ENCODE assay signal across 27 mouse cellular contexts in genomic region chr11:31522127-31522526, GRCm38 (mm10).
DNase-seq lines count a peak whose midpoint lies in the region; ATAC-seq and TF ChIP-seq lines count a peak whose summit lies in the region.
"Had no signal": no experiment of that assay in that cellular context is flagged by ENCODE, and none has a peak within 500 bp of the region (broad histone marks: within the 10 kb centered on the region; RNA-seq: fewer than 3 reads in every experiment).

No protein-coding gene starts in this region.

- TF ChIP-seq CTCF in kidney, adult 2 months (conservative IDR thresholded peaks at IDR 0.05; ENCODE audit: insufficient read depth, insufficient read length, low read depth, low read length) = no peak

- peak; percentile 44 for DNase-seq in gastrocnemius, postnatal 14 days
- no peak for DNase-seq in gastrocnemius, adult 18-20 months (ENCODE audit: low spot score)
- peak; percentile 5 for DNase-seq in embryonic facial prominence, embryonic 10.5 days (ENCODE audit: low spot score)
- peak; percentile 70 to 73 for DNase-seq in heart, adult 9 months (ENCODE audit: low spot score in 2 of 2)
- DNase-seq in heart, postnatal 25 days (ENCODE audit: low spot score) = peak; percentile 16
- no peak for DNase-seq in kidney, adult 2 months
- DNase-seq: adrenal gland, adult 8-10 months; cerebellum, adult 2 months; cerebellum, postnatal 14 days; kidney, postnatal 36 days; left cerebral cortex, postnatal 4 days; liver; lung, adult 2 months; lung, postnatal 10 days; thymus, postnatal 14 days had no signal

- TF ChIP-seq POLR2A in kidney, adult 2 months (IDR thresholded peaks at IDR 0.05; ENCODE audit: low read depth, low read length) = no peak

- H3K4me1 ChIP-seq in embryonic facial prominence, embryonic 10.5 days = no peaks in the 10 kb centered on the region
- H3K4me1 ChIP-seq in kidney, embryonic 16.5 days (ENCODE audit: insufficient read depth, low read length) = no peaks in the 10 kb centered on the region
- no peaks in the 10 kb centered on the region for H3K4me1 ChIP-seq in kidney, adult 2 months (ENCODE audit: control insufficient read depth, insufficient read depth, low read length)
- H3K4me1 ChIP-seq: forebrain, embryonic 13.5 days; midbrain, embryonic 13.5 days; neural tube, embryonic 13.5 days; stomach, embryonic 15.5 days had no signal

- H3K27ac ChIP-seq in embryonic facial prominence, embryonic 10.5 days (replicated peaks) = no peak overlapping the region
- H3K27ac ChIP-seq in kidney, embryonic 16.5 days (ENCODE audit: low read length) = no peak overlapping the region
- H3K27ac ChIP-seq in kidney, adult 2 months (ENCODE audit: insufficient read depth, low read depth, low read length) = no peak overlapping the region
- H3K27ac ChIP-seq: forebrain, embryonic 13.5 days; heart, embryonic 13.5 days; hindbrain, embryonic 14.5 days; layer of hippocampus, adult 2 months; liver, embryonic 14.5 days; macrophage; midbrain, embryonic 13.5 days; neural tube, embryonic 13.5 days; stomach, embryonic 15.5 days had no signal

- no peak overlapping the region for H3K4me3 ChIP-seq in embryonic facial prominence, embryonic 10.5 days
- H3K4me3 ChIP-seq in kidney, embryonic 16.5 days (ENCODE audit: low read length) = no peak overlapping the region
- no peak overlapping the region for H3K4me3 ChIP-seq in kidney, adult 2 months (ENCODE audit: insufficient read depth, low read depth, low read length)
- H3K4me3 ChIP-seq: forebrain, embryonic 13.5 days; heart, embryonic 13.5 days; layer of hippocampus, adult 2 months; midbrain, embryonic 13.5 days; neural tube, embryonic 13.5 days; stomach, embryonic 15.5 days had no signal

- no peaks in the 10 kb centered on the region for H3K27me3 ChIP-seq in embryonic facial prominence, embryonic 10.5 days (replicated peaks; ENCODE audit: low read depth, poor library complexity, severe bottlenecking)
- no peaks in the 10 kb centered on the region for H3K27me3 ChIP-seq in kidney, embryonic 16.5 days (ENCODE audit: insufficient read depth, low read length)
- H3K27me3 ChIP-seq in kidney, adult 2 months (replicated peaks; ENCODE audit: control insufficient read depth, insufficient read depth, low read length) = no peaks in the 10 kb centered on the region
- H3K27me3 ChIP-seq: forebrain, embryonic 13.5 days; heart, embryonic 13.5 days; midbrain, embryonic 13.5 days; neural tube, embryonic 13.5 days; stomach, embryonic 15.5 days had no signal

- WGBS in embryonic facial prominence, embryonic 10.5 days = 86% methylated on average over 2 of the region's 2 CpGs
- WGBS in kidney, embryonic 16.5 days = 95% methylated on average over 2 of the region's 2 CpGs
- 81% methylated on average over 2 of the region's 2 CpGs for WGBS in kidney, adult 2 months

- H3K36me3 ChIP-seq in embryonic facial prominence, embryonic 10.5 days (replicated peaks) = no peaks in the 10 kb centered on the region
- no peaks in the 10 kb centered on the region for H3K36me3 ChIP-seq in kidney, embryonic 16.5 days (ENCODE audit: insufficient read depth, low read length)
- no peaks in the 10 kb centered on the region for H3K36me3 ChIP-seq in kidney, adult 2 months (ENCODE audit: control insufficient read depth, insufficient read depth, low read length)
- H3K36me3 ChIP-seq: G1E; heart, embryonic 13.5 days; midbrain, embryonic 13.5 days; neural tube, embryonic 13.5 days; stomach, embryonic 15.5 days had no signal

- H3K4me2 ChIP-seq in kidney, embryonic 16.5 days (replicated peaks; ENCODE audit: low read depth, low read length) = no peak overlapping the region
- H3K4me2 ChIP-seq: forebrain, embryonic 13.5 days; heart, embryonic 13.5 days; hindbrain, embryonic 14.5 days; midbrain, embryonic 13.5 days; neural tube, embryonic 13.5 days; stomach, embryonic 15.5 days had no signal

- intact Hi-C loops in gastrocnemius, postnatal 14 days (cut with DNase I; ENCODE audit: low total_unique reads) = no loop called here
- intact Hi-C loops in heart, postnatal 25 days (cut with DNase I) = no loop called here

- H3K9me3 ChIP-seq in embryonic facial prominence, embryonic 10.5 days = no peaks in the 10 kb centered on the region
- no peaks in the 10 kb centered on the region for H3K9me3 ChIP-seq in kidney, embryonic 16.5 days (ENCODE audit: low read length)
- H3K9me3 ChIP-seq: forebrain, embryonic 13.5 days; G1E; heart, embryonic 13.5 days; midbrain, embryonic 13.5 days; neural tube, embryonic 13.5 days; stomach, embryonic 15.5 days had no signal

- ATAC-seq in kidney, embryonic 16.5 days (ENCODE audit: low FRiP score, low TSS enrichment) = no peak
- ATAC-seq: forebrain, embryonic 13.5 days; intestine, postnatal 0 days; midbrain, embryonic 13.5 days had no signal

- H3K9ac ChIP-seq in kidney, embryonic 16.5 days (replicated peaks; ENCODE audit: low read length) = no peak overlapping the region
- H3K9ac ChIP-seq: forebrain, embryonic 13.5 days; heart, embryonic 13.5 days; hindbrain, embryonic 14.5 days; liver, embryonic 14.5 days; midbrain, embryonic 13.5 days; neural tube, embryonic 13.5 days; stomach, embryonic 15.5 days had no signal

Comparison
In these comparisons a context has a peak if more than half of its experiments do, and no peak if none do; other contexts are left out.
1. DNase-seq: peak in gastrocnemius, postnatal 14 days (single experiment), embryonic facial prominence, embryonic 10.5 days (single experiment), heart, adult 9 months (2 of 2) and heart, postnatal 25 days (single experiment); none in gastrocnemius, adult 18-20 months (single experiment) and kidney, adult 2 months (single experiment).